Mouse (Mus musculus): ENCODE results near the gene Ceacam20. TPM values are rescaled to one million over a fixed set of nuclear protein-coding genes. Genes with fewer than 3 reads are reported as not detected.
"Not testable (repeated sequence)": the region's sequence is repeated elsewhere in the genome, so short reads cannot be mapped to it uniquely, and the experiment has no call there.

Ceacam20 gene
- total RNA-seq, 2 experiments from 2014 or later = not detected

DNA sequence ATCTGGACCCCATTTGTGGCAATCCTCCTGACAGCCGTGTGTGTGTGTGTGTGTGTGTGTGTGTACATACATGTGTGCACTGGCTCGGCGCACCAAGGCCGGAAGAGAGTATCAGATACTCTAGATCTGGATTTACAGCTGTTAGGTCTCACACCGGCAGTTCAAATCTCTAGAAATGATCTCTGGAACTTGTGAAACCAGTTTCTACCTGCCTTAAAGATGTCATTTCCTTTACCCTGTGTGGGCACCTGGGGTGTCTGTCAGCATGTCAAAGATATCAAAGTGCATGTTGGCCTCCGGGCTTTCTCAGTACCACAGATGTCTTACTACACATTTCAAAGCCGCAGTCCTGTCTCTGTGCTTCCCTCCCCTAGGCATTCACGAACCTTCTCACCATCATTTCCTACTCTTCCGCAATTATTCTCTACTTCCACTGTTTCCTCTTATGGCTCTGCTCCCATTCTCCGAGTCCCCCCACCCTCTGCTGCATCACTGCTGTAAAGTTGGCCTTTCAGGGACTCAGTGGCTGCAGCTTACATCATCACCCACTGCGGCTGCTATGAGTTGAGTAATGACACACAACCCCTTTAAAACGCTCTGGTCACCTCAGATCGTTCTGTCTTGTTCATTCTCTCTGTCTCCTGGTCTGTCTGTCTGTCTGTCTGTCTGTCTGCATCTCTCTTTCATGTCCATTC lies 19.2 kb upstream of the Ceacam20 start:
- no peak for DNase-seq
- intact Hi-C loops (cut with DNase I; ENCODE audit: low total_unique reads) = no loop called here

GRCm38 (mm10) chr7:19948956-19949355 lies 16.3 kb upstream of the Ceacam20 start:
- intact Hi-C loops (cut with DNase I; ENCODE audit: low total_unique reads) = no loop called here
- no peak for DNase-seq

GRCm38 (mm10) chr7:19949996-19950395 lies 15.2 kb upstream of the Ceacam20 start:
- intact Hi-C loops (cut with DNase I; ENCODE audit: low total_unique reads) = no loop called here
- DNase-seq = no peak

- intact Hi-C loops (cut with DNase I; ENCODE audit: low total_unique reads) = no loop called here
- DNase-seq = no peak
These were observed 14.6 kb upstream of the Ceacam20 start, which contains the start of gene Igsf23 for GRCm38 (mm10) chr7:19950589-19950988. Igsf23 (minus strand) TSS chr7:19950756.

GRCm38 (mm10) chr7:19952320-19952986 lies 12.8 kb upstream of the Ceacam20 start:
- intact Hi-C loops (cut with DNase I; ENCODE audit: low total_unique reads) = loop anchor here (2.0 kb wide), 1 partner anchor 42 kb away; no protein-coding TSS in a partner anchor
- no peak for DNase-seq

DNA sequence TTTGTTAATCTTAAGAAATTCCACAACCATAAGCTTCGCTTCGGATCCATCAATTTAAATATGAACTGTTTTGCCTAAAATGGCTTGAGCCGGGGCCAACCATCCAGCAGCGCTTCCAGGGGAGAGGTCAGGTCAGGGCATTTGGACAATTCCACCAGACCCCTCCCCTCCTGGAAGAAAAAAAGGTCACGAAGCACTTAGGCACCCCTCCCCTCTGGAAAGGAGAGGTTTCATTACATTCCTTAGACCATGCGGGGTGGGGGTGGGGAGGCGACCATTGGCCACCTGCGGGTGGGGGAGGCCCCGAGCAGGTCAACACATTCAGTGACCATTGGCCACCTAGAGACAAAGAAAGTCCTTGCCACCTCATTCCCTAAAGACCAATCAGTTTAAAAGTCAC lies 12.2 kb upstream of the Ceacam20 start:
- DNase-seq = no peak
- intact Hi-C loops (cut with DNase I; ENCODE audit: low total_unique reads) = loop anchor here (2.0 kb wide), 1 partner anchor 42 kb away; no protein-coding TSS in a partner anchor

DNA sequence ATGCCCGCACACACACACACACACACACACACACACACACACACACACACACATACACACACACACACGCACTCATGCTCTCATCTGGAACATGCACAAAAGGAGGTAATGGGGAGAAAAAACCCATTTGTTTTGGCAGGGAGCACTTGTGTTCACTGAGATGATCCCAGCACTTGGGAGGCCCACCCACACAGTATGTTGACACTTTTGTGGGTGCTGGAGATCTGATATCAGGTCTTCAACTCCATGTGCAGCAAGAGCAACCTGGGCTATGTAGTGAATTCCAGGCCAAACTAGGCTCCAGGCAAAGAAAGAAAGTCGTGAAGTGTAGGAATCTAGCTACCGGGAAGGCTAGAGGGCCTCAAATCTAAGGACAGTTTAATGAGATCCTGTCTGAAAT lies 9.4 kb upstream of the Ceacam20 start:
- intact Hi-C loops (cut with DNase I; ENCODE audit: low total_unique reads) = no loop called here
- DNase-seq = no peak

GRCm38 (mm10) chr7:19956341-19956781 lies 8.9 kb upstream of the Ceacam20 start:
- DNase-seq = peak; percentile 83
- intact Hi-C loops (cut with DNase I; ENCODE audit: low total_unique reads) = no loop called here

- intact Hi-C loops (cut with DNase I; ENCODE audit: low total_unique reads) = no loop called here
- DNase-seq = no peak
These were observed 2.8 kb upstream of the Ceacam20 start for GRCm38 (mm10) chr7:19962423-19962822.

DNA sequence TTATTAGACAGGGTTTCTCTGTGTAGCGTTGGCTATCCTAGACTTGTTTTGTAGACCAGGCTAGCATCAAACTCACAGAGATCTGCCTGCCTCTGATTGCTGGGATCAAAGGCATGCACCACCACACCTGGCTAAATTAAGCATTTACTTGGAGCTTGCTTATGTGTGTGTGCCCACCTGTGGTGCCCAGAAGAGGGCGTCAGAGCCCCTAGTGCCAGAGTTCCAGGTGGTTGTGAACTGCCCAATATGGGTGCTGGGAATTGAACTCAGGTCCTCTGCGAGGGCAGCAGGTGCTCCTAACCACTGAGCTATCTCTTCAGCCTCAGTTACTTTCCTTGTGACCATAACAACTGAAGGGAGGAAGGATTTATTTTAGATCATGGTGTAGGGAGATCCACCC lies 3.9 kb downstream of the Ceacam20 start:
- intact Hi-C loops (cut with DNase I; ENCODE audit: low total_unique reads) = no loop called here
- DNase-seq = no peak

- DNase-seq = no peak
- intact Hi-C loops (cut with DNase I; ENCODE audit: low total_unique reads) = no loop called here
These were observed 4.4 kb downstream of the Ceacam20 start for GRCm38 (mm10) chr7:19969541-19970090.

GRCm38 (mm10) chr7:19970196-19970595 lies 5.0 kb downstream of the Ceacam20 start:
- intact Hi-C loops (cut with DNase I; ENCODE audit: low total_unique reads) = no loop called here
- DNase-seq = no peak

DNA sequence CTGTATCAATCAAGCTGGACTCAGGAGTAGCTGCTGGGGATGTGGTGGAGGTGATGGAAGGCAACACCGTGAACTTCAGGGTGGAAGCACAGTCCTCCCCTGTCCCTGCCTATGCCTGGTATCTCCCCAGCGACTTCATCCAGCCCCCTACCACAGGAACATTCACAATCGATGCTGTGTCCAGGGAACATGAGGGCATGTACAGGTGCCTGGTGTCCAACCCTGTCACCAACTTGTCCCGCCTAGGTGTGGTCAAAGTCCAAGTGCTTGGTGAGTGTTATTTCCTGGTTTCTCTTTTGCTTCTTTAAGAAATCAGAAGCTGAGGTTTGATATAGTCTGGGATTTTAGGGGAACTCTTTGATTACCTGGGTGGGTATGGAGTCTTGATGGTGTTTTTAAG lies 6.3 kb downstream of the Ceacam20 start:
- intact Hi-C loops (cut with DNase I; ENCODE audit: low total_unique reads) = no loop called here
- DNase-seq = no peak

DNA sequence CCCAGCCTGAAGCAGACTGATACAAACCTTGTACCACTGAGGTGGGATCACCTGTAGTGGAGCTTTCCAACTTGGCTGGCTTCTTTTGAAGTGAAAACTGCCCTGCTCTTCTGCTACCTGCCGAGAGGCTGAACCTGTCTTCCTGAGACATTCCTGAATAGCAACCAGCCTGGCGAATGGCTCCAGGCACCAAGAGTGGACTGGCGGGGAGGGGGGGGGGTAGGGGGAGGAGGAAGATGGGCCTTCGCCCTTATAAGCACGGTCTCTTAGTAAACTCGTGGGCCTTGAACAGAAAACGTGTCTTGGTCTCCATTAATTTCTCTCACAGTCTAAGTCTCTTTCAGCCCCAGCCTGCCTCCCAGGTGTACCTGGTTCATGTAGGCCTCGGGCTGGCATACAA lies 26.0 kb downstream of the Ceacam20 start, which contains the start of gene Nlrp9b:
Gene Nlrp9b, plus strand, starts transcription at position 301 of the 400 bp plus-strand sequence.
- intact Hi-C loops (cut with DNase I; ENCODE audit: low total_unique reads); DNase-seq: not testable (repeated sequence)

- DNase-seq; intact Hi-C loops (cut with DNase I; ENCODE audit: low total_unique reads): not testable (repeated sequence)
These were observed 31.5 kb downstream of the Ceacam20 start for GRCm38 (mm10) chr7:19996721-19997120.

- DNase-seq = no peak
- intact Hi-C loops (cut with DNase I; ENCODE audit: low total_unique reads) = no loop called here
These were observed 44.8 kb downstream of the Ceacam20 start for GRCm38 (mm10) chr7:20009987-20010386.

Other genes starting within 250 kb of the Ceacam20 start
- 10 to 100 TPM; 52.9 to 55.7 TPM for gene Tomm40, start 250.0 kb upstream of the Ceacam20 start, total RNA-seq (2021)
- gene Nectin2, start 214.9 kb upstream of the Ceacam20 start, total RNA-seq (2021) = 10 to 100 TPM in 1 of 2 experiments, 1 to 10 TPM in 1; 9.8 to 12.9 TPM
- 10 to 100 TPM; 48.5 to 51.9 TPM for gene Bcam, start 194.4 kb upstream of the Ceacam20 start, total RNA-seq (2021)
- gene Cblc, start 168.6 kb upstream of the Ceacam20 start, total RNA-seq (2021) = not detected
- 1 to 10 TPM; 3.2 to 4.1 TPM for gene Bcl3, start 142.6 kb upstream of the Ceacam20 start, total RNA-seq (2021)
- not detected for gene Gm19345, start 113.4 kb upstream of the Ceacam20 start, total RNA-seq (2021)
- under 1 TPM in 1 of 2 experiments, not detected in 1; 0.12 TPM for gene Ceacam16, start 104.1 kb upstream of the Ceacam20 start, total RNA-seq (2021)
- not detected for gene Ceacam19, start 77.4 kb upstream of the Ceacam20 start, total RNA-seq (2021)
- 1 to 10 TPM; 8.0 to 9.4 TPM for gene Pvr, start 44.3 kb upstream of the Ceacam20 start, total RNA-seq (2021)
- gene Igsf23, start 14.7 kb upstream of the Ceacam20 start, total RNA-seq (2021) = not detected
- gene Nlrp9b, start 26.1 kb downstream of the Ceacam20 start, total RNA-seq (2021) = not detected
- not detected for gene Vmn1r91, start 134.3 kb downstream of the Ceacam20 start, total RNA-seq (2021)
- gene Gm16442, start 157.2 kb downstream of the Ceacam20 start, total RNA-seq (2021) = not detected
- not detected for gene Vmn1r93, start 173.7 kb downstream of the Ceacam20 start, total RNA-seq (2021)
- gene Vmn1r94, start 203.0 kb downstream of the Ceacam20 start, total RNA-seq (2021) = not detected
- not detected for gene Vmn1r95, start 228.3 kb downstream of the Ceacam20 start, total RNA-seq (2021)
- gene Gm6164, start 240.2 kb downstream of the Ceacam20 start, total RNA-seq (2021) = not detected